Comparison of ENCODE assay signal across 23 mouse cellular contexts in genomic region chr6:93961782-93962181, GRCm38 (mm10).
DNase-seq lines count a peak whose midpoint lies in the region; ATAC-seq and TF ChIP-seq lines count a peak whose summit lies in the region.
"Had no signal": no experiment of that assay in that cellular context is flagged by ENCODE, and none has a peak within 500 bp of the region (broad histone marks: within the 10 kb centered on the region; RNA-seq: fewer than 3 reads in every experiment).

No protein-coding gene starts in this region.

- WGBS in heart, embryonic 11.5 days (ENCODE audit: insufficient replicate concordance): 50% methylated on average over 1 of the region's 1 CpGs
- 63% methylated on average over 1 of the region's 1 CpGs for WGBS in heart, embryonic 10.5 days
- 26% methylated on average over 1 of the region's 1 CpGs for WGBS in heart, postnatal 0 days
- 83% methylated on average over 1 of the region's 1 CpGs for WGBS in forebrain, embryonic 15.5 days

- no peak overlapping the region for H3K27ac ChIP-seq in heart, embryonic 11.5 days (ENCODE audit: low read depth, low read length)
- H3K27ac ChIP-seq in heart, embryonic 10.5 days: no peak overlapping the region
- H3K27ac ChIP-seq in heart, postnatal 0 days (ENCODE audit: low read depth): peak overlapping the region; percentile 56
- H3K27ac ChIP-seq in forebrain, embryonic 15.5 days (replicated peaks): no peak overlapping the region
- H3K27ac ChIP-seq: embryonic facial prominence, embryonic 12.5 days; embryonic facial prominence, embryonic 15.5 days; hindbrain, embryonic 14.5 days; hindbrain, postnatal 0 days had no signal

- TF ChIP-seq CTCF in heart, postnatal 0 days (IDR thresholded peaks at IDR 0.05; ENCODE audit: low read depth): no peak

- H3K36me3 ChIP-seq in heart, embryonic 11.5 days (ENCODE audit: control insufficient read depth, insufficient read depth, low read length): no peaks in the 10 kb centered on the region
- H3K36me3 ChIP-seq in heart, embryonic 10.5 days: no peaks in the 10 kb centered on the region
- H3K36me3 ChIP-seq in heart, postnatal 0 days (replicated peaks; ENCODE audit: control insufficient read depth, insufficient read depth, low read length): no peaks in the 10 kb centered on the region
- H3K36me3 ChIP-seq in forebrain, embryonic 15.5 days: no peaks in the 10 kb centered on the region
- H3K36me3 ChIP-seq: embryonic facial prominence, embryonic 12.5 days; embryonic facial prominence, embryonic 15.5 days had no signal

- H3K4me3 ChIP-seq in heart, embryonic 11.5 days (ENCODE audit: low read depth, low read length): no peak overlapping the region
- H3K4me3 ChIP-seq in heart, embryonic 10.5 days: no peak overlapping the region
- H3K4me3 ChIP-seq in heart, postnatal 0 days (ENCODE audit: low read depth, low read length): no peak overlapping the region
- no peak overlapping the region for H3K4me3 ChIP-seq in forebrain, embryonic 15.5 days
- H3K4me3 ChIP-seq: embryonic facial prominence, embryonic 12.5 days; embryonic facial prominence, embryonic 15.5 days had no signal

- ATAC-seq in heart, embryonic 11.5 days (replicated peaks; ENCODE audit: insufficient number of reproducible peaks, low FRiP score, low TSS enrichment): no peak
- peak; percentile 64; the same call in 1 of the 2 replicates for ATAC-seq in heart, postnatal 0 days (ENCODE audit: insufficient read depth, low read depth)
- ATAC-seq in forebrain, embryonic 15.5 days (replicated peaks): no peak
- ATAC-seq: activated CD4-positive, CD25-positive, alpha-beta regulatory T cell, adult 4 months; forebrain, embryonic 14.5 days; hindbrain, postnatal 0 days; inflammation-experienced regulatory T-cells, adult 6 months; intestine, embryonic 16.5 days had no signal

- H3K9ac ChIP-seq in heart, embryonic 11.5 days (ENCODE audit: low read depth, low read length): no peak overlapping the region
- no peak overlapping the region for H3K9ac ChIP-seq in heart, postnatal 0 days (replicated peaks; ENCODE audit: low read depth, low read length)
- H3K9ac ChIP-seq in forebrain, embryonic 15.5 days (replicated peaks): no peak overlapping the region
- H3K9ac ChIP-seq: embryonic facial prominence, embryonic 12.5 days; embryonic facial prominence, embryonic 15.5 days; hindbrain, embryonic 14.5 days had no signal

- TF ChIP-seq EP300 in heart, postnatal 0 days (IDR thresholded peaks at IDR 0.05; ENCODE audit: low read depth): no peak

- peak; percentile 12 to 20 for DNase-seq in heart, adult 18-20 months
- DNase-seq in heart, adult 9 months (ENCODE audit: low spot score in 2 of 2): peak; percentile 10
- DNase-seq in heart, embryonic 10.5 days (ENCODE audit: low spot score): no peak
- peak; percentile 50 for DNase-seq in heart, postnatal 0 days (ENCODE audit: low spot score)
- no peak for DNase-seq in heart, postnatal 4 days
- DNase-seq: adrenal gland, adult 8-10 months; adrenal gland, postnatal 36 days; cerebellum, adult 18-20 months; cerebellum, adult 9-10 months; cerebellum, postnatal 14 days; gastrocnemius, postnatal 25 days; kidney, adult 18-20 months; kidney, adult 9 months had no signal

- H3K27me3 ChIP-seq in heart, embryonic 11.5 days (ENCODE audit: control insufficient read depth, insufficient read depth, low read length): no peaks in the 10 kb centered on the region
- H3K27me3 ChIP-seq in heart, embryonic 10.5 days (ENCODE audit: insufficient read depth, poor library complexity, severe bottlenecking): no peaks in the 10 kb centered on the region
- H3K27me3 ChIP-seq in heart, postnatal 0 days (ENCODE audit: control insufficient read depth, insufficient read depth, low read length): no peaks in the 10 kb centered on the region
- no peaks in the 10 kb centered on the region for H3K27me3 ChIP-seq in forebrain, embryonic 15.5 days
- H3K27me3 ChIP-seq: embryonic facial prominence, embryonic 12.5 days; embryonic facial prominence, embryonic 15.5 days had no signal

- H3K4me2 ChIP-seq in heart, embryonic 11.5 days: no peak overlapping the region
- no peak overlapping the region for H3K4me2 ChIP-seq in heart, postnatal 0 days (ENCODE audit: low read depth, low read length)
- no peak overlapping the region for H3K4me2 ChIP-seq in forebrain, embryonic 15.5 days (replicated peaks)
- H3K4me2 ChIP-seq: embryonic facial prominence, embryonic 12.5 days; embryonic facial prominence, embryonic 15.5 days; hindbrain, embryonic 14.5 days had no signal

- H3K9me3 ChIP-seq in heart, embryonic 11.5 days (replicated peaks; ENCODE audit: control insufficient read depth, low read length): no peaks in the 10 kb centered on the region
- H3K9me3 ChIP-seq in heart, embryonic 10.5 days: no peaks in the 10 kb centered on the region
- H3K9me3 ChIP-seq in heart, postnatal 0 days (replicated peaks; ENCODE audit: control insufficient read depth, low read length): no peaks in the 10 kb centered on the region
- H3K9me3 ChIP-seq in forebrain, embryonic 15.5 days: no peaks in the 10 kb centered on the region
- H3K9me3 ChIP-seq: embryonic facial prominence, embryonic 12.5 days; embryonic facial prominence, embryonic 15.5 days had no signal

- H3K4me1 ChIP-seq in heart, embryonic 11.5 days (ENCODE audit: control insufficient read depth, insufficient read depth, low read length): no peaks in the 10 kb centered on the region; the same call in 1 of the 2 replicates
- H3K4me1 ChIP-seq in heart, embryonic 10.5 days: peaks cover 16% of the 10 kb centered on the region
- H3K4me1 ChIP-seq in heart, postnatal 0 days (ENCODE audit: control insufficient read depth, insufficient read depth): peaks cover 25% of the 10 kb centered on the region
- H3K4me1 ChIP-seq in forebrain, embryonic 15.5 days: peaks cover 12% of the 10 kb centered on the region
- H3K4me1 ChIP-seq: embryonic facial prominence, embryonic 12.5 days; embryonic facial prominence, embryonic 15.5 days had no signal

Comparison
In these comparisons a context has a peak if more than half of its experiments do, and no peak if none do; other contexts are left out.
1. DNase-seq: peak in heart, adult 18-20 months (2 of 2), heart, adult 9 months (2 of 2) and heart, postnatal 0 days (single experiment); none in heart, embryonic 10.5 days (single experiment) and heart, postnatal 4 days (single experiment).